Mouse (Mus musculus) small intestine, adult 2 months (tissue): Measurements from ENCODE around the gene Shroom2. TPM values are rescaled to one million over a fixed set of nuclear protein-coding genes. Genes with fewer than 3 reads are reported as not detected.

Source experiments
- H3K27ac ChIP-seq: fragments of 200-500 bp; 2 replicates; pipeline ENCODE4 v1.5.1; 2012; ENCODE audit warnings: low read depth, low read length, control low read depth, inconsistent platforms; ENCODE audit not compliant: insufficient read depth
- H3K27me3 ChIP-seq: fragments of 200-500 bp; 2 replicates; pipeline ENCODE4 v1.6.1; 2012; ENCODE audit warnings: mild to moderate bottlenecking, moderate library complexity, low read length, inconsistent platforms; ENCODE audit not compliant: control insufficient read depth, insufficient read depth
- H3K36me3 ChIP-seq: fragments of 200-500 bp; 2 replicates; pipeline ENCODE4 v1.6.1; 2012; ENCODE audit warnings: mild to moderate bottlenecking, low read length, control low read depth, inconsistent platforms; ENCODE audit not compliant: control insufficient read depth, insufficient read depth
- H3K4me1 ChIP-seq: fragments of 200-500 bp; 2 replicates; pipeline ENCODE4 v1.6.1; 2012; ENCODE audit warnings: low read length, inconsistent platforms, mixed read lengths; ENCODE audit not compliant: control insufficient read depth, insufficient read depth, insufficient read length
- H3K4me3 ChIP-seq: fragments of 200-500 bp; 2 replicates; pipeline ENCODE4 v1.5.1; 2012; ENCODE audit warnings: low read depth, mild to moderate bottlenecking, control low read depth, inconsistent platforms, low read length, moderate library complexity
- CTCF ChIP-seq: fragments of 200-500 bp; IDR thresholded peaks from 2 replicates; pipeline ENCODE4 v1.5.1; 2012; ENCODE audit warnings: low read depth, mild to moderate bottlenecking, control low read depth, inconsistent platforms, low read length, moderate library complexity, mixed read lengths; ENCODE audit not compliant: insufficient replicate concordance, insufficient read length; ENCODE audit errors: extremely low read depth
- POLR2A ChIP-seq: fragments of 200-500 bp; IDR thresholded peaks from 2 replicates; pipeline ENCODE4 v1.6.1; 2012; ENCODE audit warnings: low read depth, mild to moderate bottlenecking, control low read depth, inconsistent platforms, low read length, moderate library complexity
- WGBS: fragments of 180-500 bp; shearing (Covaris S2); methylation state at CpG from one replicate; pipeline ENCODE4 v1.1.7; 2018; 5-methylcytosine and 5-hydroxymethylcytosine counted together
- polyA plus RNA-seq: library from polyadenylated mRNA; depleted of rRNA; stranded (reverse); fragments of >200 nt; gene quantifications from 2 replicates; pipeline ENCODE4 v1.2.3, GENCODE M21; 2012; rRNA removed

Shroom2 gene
- polyA plus RNA-seq = 2.6 and 3.0 TPM in 2 replicates

GRCm38 (mm10) chrX:152768891-152769599, at the start of gene Shroom2:
TSS of gene Shroom2 (minus strand) at chrX:152769465.
- TF ChIP-seq CTCF (no peak), POLR2A (0 out of 2 replicates have a peak, but pooled peaks have one; percentile 14)
- H3K4me3 ChIP-seq = peak within 1 kb of the TSS; percentile 96
- WGBS = 14% methylated on average over 50 of the region's 55 CpGs
- H3K27ac ChIP-seq = peak within 1 kb of the TSS; percentile 72
- no peaks in the 10 kb centered on the region for H3K27me3 ChIP-seq
- H3K4me1 ChIP-seq = no peaks in the 10 kb centered on the region
- H3K36me3 ChIP-seq = no peaks in the 10 kb centered on the region

GRCm38 (mm10) chrX:152818996-152819395, 49.7 kb upstream of the Shroom2 start:
- no peak overlapping the region for H3K27ac ChIP-seq
- H3K27me3 ChIP-seq = no peaks in the 10 kb centered on the region
- no peak for TF ChIP-seq POLR2A
- no peak for TF ChIP-seq CTCF
- no peak overlapping the region for H3K4me3 ChIP-seq
- no peaks in the 10 kb centered on the region for H3K36me3 ChIP-seq
- H3K4me1 ChIP-seq = no peaks in the 10 kb centered on the region

- H3K27ac ChIP-seq = no peak overlapping the region
- H3K36me3 ChIP-seq = no peaks in the 10 kb centered on the region
- no peaks in the 10 kb centered on the region for H3K27me3 ChIP-seq
- WGBS = 51% methylated on average over 3 of the region's 3 CpGs
- H3K4me1 ChIP-seq = no peaks in the 10 kb centered on the region
- TF ChIP-seq POLR2A = no peak
- no peak for TF ChIP-seq CTCF
- no peak overlapping the region for H3K4me3 ChIP-seq
Observed at GRCm38 (mm10) chrX:152813339-152813738, 44.1 kb upstream of the Shroom2 start.

GRCm38 (mm10) chrX:152805317-152805716, 36.1 kb upstream of the Shroom2 start:
- no peak for TF ChIP-seq CTCF
- no peak for TF ChIP-seq POLR2A
- H3K27me3 ChIP-seq = no peaks in the 10 kb centered on the region
- H3K4me1 ChIP-seq = no peaks in the 10 kb centered on the region
- no peak overlapping the region for H3K4me3 ChIP-seq
- H3K36me3 ChIP-seq = no peaks in the 10 kb centered on the region
- H3K27ac ChIP-seq = no peak overlapping the region

- TF ChIP-seq CTCF (no peak), POLR2A (no peak)
- 74% methylated on average over 2 of the region's 2 CpGs for WGBS
Observed at GRCm38 (mm10) chrX:152788611-152789010, 19.3 kb upstream of the Shroom2 start.

GRCm38 (mm10) chrX:152788129-152788528, 18.9 kb upstream of the Shroom2 start:
- Histone ChIP-seq H3K4me3 (no peak overlapping the region), H3K27ac (no peak overlapping the region), H3K27me3 (no peaks in the 10 kb centered on the region), H3K36me3 (no peaks in the 10 kb centered on the region), H3K4me1 (no peaks in the 10 kb centered on the region)
- TF ChIP-seq POLR2A = no peak
- no peak for TF ChIP-seq CTCF
- WGBS = 79% methylated on average over 1 of the region's 1 CpGs

More at GRCm38 (mm10) chrX:152788611-152789010, 19.3 kb upstream of the Shroom2 start:
- H3K27ac ChIP-seq = no peak overlapping the region
- H3K36me3 ChIP-seq = no peaks in the 10 kb centered on the region
- no peaks in the 10 kb centered on the region for H3K27me3 ChIP-seq
- H3K4me1 ChIP-seq = no peaks in the 10 kb centered on the region
- H3K4me3 ChIP-seq = no peak overlapping the region

GRCm38 (mm10) chrX:152781720-152782403, 12.6 kb upstream of the Shroom2 start, which contains the start of gene Gpr143:
TSS of gene Gpr143 (plus strand) at chrX:152781921.
- Histone ChIP-seq H3K36me3 (no peaks in the 10 kb centered on the region), H3K4me1 (no peaks in the 10 kb centered on the region), H3K4me3 (no peak within 1 kb of the TSS), H3K27ac (no peak within 1 kb of the TSS), H3K27me3 (no peaks in the 10 kb centered on the region)
- no peak for TF ChIP-seq CTCF
- no peak for TF ChIP-seq POLR2A
- WGBS = 14% methylated on average over 26 of the region's 26 CpGs
